Mouse (Mus musculus): ENCODE measurements around the gene Stk38. TPM values are rescaled to one million over a fixed set of nuclear protein-coding genes. Genes with fewer than 3 reads are reported as not detected.

Stk38 gene
- total RNA-seq (2014; rRNA removed) (45.8 and 52.2 TPM in 2 replicates), polyA plus RNA-seq (2012; rRNA removed) (52.0 and 54.4 TPM in 2 replicates)

DNA sequence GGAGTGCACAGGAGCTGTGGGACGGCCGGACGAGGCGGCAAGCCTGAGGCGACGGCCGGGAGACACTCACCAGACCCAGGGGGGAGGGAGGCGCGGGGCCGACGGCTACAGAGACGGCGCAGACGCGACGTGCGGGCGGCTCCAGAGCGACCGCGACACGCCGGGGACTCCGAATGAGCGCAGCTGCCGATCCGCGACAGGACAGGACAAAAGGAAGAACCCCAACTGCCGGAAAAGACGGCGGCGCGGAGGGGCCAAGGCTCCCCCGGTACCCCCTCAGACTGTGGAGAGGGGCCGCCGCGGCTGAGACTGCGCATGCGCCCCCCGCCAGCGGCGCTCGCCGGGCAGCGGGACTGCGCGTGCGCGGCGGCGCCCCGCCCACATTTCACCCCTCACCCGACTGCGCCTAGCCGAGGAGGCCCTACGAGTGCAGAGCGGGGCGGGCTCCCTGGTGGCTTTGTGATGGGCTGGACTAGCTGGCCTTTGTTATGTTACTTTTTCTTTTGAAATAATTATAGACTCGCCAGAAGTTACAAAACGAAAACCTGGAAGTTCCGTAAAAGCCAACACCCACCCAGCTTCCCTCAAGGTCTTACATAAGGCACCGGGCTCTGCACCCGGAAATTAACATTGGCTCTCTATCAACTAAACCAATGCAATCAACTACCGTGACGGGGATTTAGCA lies at the start of gene Stk38:
Gene Stk38 (minus strand): TSS at position 355 of the 685 bp plus-strand sequence.
- Histone ChIP-seq H3K9ac (ENCODE audit: low read depth, low read length) (peak within 1 kb of the TSS; percentile 98), H3K36me3 (ENCODE audit: control insufficient read depth, insufficient read depth, low read length) (no peaks in the 10 kb centered on the region), H3K4me3 (ENCODE audit: insufficient read depth, low read depth, low read length) (peak within 1 kb of the TSS; percentile 98), H3K4me1 (ENCODE audit: control insufficient read depth, insufficient read depth, low read length) (peaks cover 11% of the 10 kb centered on the region), H3K27me3 (ENCODE audit: control insufficient read depth, insufficient read depth, low read length) (no peaks in the 10 kb centered on the region), H3K27ac (replicated peaks; ENCODE audit: insufficient read depth, low read depth, low read length) (peak within 1 kb of the TSS; percentile 94), H3K79me2 (ENCODE audit: control insufficient read depth, insufficient read depth, low read length) (peaks cover 20% of the 10 kb centered on the region)
- WGBS, result under 1% methylated on average over 60 of the region's 65 CpGs
- peak; percentile 77 for DNase-seq (ENCODE audit: extremely low read depth, low read depth, low spot score)
- TF ChIP-seq CTCF (IDR thresholded peaks at IDR 0.05; ENCODE audit: low read depth, low read length), result no peak
- peak; percentile 56; the same call in 1 of the 2 replicates for TF ChIP-seq POLR2A (IDR thresholded peaks at IDR 0.05; ENCODE audit: extremely low read depth, insufficient read depth, low read length)

DNA sequence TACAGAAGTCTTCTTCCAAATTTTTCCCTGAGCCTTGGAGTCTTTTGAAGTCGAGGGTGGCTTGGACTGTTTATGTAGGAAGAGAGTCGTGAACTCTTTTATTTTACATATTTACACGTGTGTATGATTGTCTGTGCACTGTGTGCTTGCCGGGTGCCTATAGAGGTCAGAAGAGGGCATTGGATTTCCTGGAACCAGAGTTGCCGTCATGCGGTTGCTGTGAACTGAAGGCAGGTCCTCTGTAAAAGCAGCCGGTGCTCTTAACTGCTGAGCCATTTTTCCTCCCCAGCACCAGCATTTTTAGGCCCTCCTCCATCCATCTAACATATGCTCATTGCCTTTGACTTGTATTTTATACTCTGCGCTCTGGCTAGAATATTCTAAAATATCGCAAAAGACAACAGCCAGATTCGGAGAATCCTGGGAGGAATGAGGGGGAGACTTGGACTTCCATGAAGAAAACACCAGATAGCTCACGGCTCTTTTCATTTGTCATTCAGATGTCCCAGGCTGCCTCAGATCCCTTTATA lies 49.6 kb upstream of the Stk38 start:
- H3K27me3 ChIP-seq (ENCODE audit: control insufficient read depth, insufficient read depth, low read length), result no peaks in the 10 kb centered on the region
- WGBS, result 54% methylated on average over 11 of the region's 11 CpGs
- DNase-seq (ENCODE audit: extremely low read depth, low read depth, low spot score), result no peak

DNA sequence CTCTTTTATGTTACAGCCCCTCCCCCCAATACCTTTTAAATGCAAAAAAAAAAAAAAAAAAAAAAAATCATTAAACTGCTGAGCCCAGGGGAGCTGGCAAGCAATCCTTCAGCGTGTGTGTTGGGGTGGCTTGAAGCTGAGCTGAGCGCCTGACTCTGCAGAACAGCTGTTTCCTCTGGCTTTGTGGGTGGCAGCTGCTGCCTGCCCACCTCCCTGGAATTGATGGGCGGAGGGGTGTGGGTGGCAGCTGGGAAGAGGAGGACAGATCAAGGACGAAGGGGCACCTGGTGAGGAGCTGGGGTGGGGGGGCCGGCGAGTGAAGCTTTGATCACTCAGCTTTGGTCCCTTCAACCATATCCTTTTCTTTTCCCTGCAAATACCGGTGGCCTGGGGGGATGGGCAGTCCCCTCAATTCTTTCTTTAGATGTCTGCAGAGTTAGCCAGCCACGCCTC lies 48.9 kb upstream of the Stk38 start:
- Histone ChIP-seq H3K27ac (replicated peaks; ENCODE audit: insufficient read depth, low read depth, low read length) (no peak overlapping the region), H3K36me3 (ENCODE audit: control insufficient read depth, insufficient read depth, low read length) (no peaks in the 10 kb centered on the region), H3K4me3 (ENCODE audit: insufficient read depth, low read depth, low read length) (no peak overlapping the region), H3K79me2 (ENCODE audit: control insufficient read depth, insufficient read depth, low read length) (no peaks in the 10 kb centered on the region), H3K9ac (ENCODE audit: low read depth, low read length) (no peak overlapping the region), H3K4me1 (ENCODE audit: control insufficient read depth, insufficient read depth, low read length) (peaks cover 33% of the 10 kb centered on the region), H3K27me3 (ENCODE audit: control insufficient read depth, insufficient read depth, low read length) (no peaks in the 10 kb centered on the region)
- WGBS, result 33% methylated on average over 8 of the region's 8 CpGs
- no peak for DNase-seq (ENCODE audit: extremely low read depth, low read depth, low spot score)
- TF ChIP-seq POLR2A (IDR thresholded peaks at IDR 0.05; ENCODE audit: extremely low read depth, insufficient read depth, low read length), result no peak
- no peak for TF ChIP-seq CTCF (IDR thresholded peaks at IDR 0.05; ENCODE audit: low read depth, low read length)

More for the DNA sequence above, 49.6 kb upstream of the Stk38 start:
- Histone ChIP-seq H3K27ac (replicated peaks; ENCODE audit: insufficient read depth, low read depth, low read length) (no peak overlapping the region), H3K36me3 (ENCODE audit: control insufficient read depth, insufficient read depth, low read length) (no peaks in the 10 kb centered on the region), H3K4me3 (ENCODE audit: insufficient read depth, low read depth, low read length) (no peak overlapping the region), H3K79me2 (ENCODE audit: control insufficient read depth, insufficient read depth, low read length) (no peaks in the 10 kb centered on the region), H3K9ac (ENCODE audit: low read depth, low read length) (no peak overlapping the region), H3K4me1 (ENCODE audit: control insufficient read depth, insufficient read depth, low read length) (peaks cover 33% of the 10 kb centered on the region)
- TF ChIP-seq CTCF (IDR thresholded peaks at IDR 0.05; ENCODE audit: low read depth, low read length) (no peak), POLR2A (IDR thresholded peaks at IDR 0.05; ENCODE audit: extremely low read depth, insufficient read depth, low read length) (no peak)

DNA sequence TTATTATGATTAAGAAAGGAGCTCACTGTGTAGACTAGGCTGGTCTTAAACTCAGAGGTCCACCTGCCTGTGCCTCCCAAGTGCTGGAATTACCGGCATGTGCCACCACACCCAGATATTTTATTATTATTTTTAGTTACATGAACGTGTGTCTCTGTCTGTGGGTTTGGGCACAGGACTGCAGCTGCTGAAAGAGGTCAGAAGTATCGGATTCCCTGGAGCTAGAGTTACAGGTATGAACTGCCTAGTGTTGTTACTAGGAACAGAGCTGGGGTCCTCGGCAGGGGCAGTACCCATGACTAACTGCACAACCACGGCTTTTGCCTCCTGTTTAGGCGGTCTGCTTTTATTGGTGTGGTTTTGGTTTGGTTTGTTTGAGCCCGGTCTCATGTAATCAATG lies 48.4 kb upstream of the Stk38 start:
- Histone ChIP-seq H3K9ac (ENCODE audit: low read depth, low read length) (no peak overlapping the region), H3K4me3 (ENCODE audit: insufficient read depth, low read depth, low read length) (no peak overlapping the region), H3K4me1 (ENCODE audit: control insufficient read depth, insufficient read depth, low read length) (peaks cover 33% of the 10 kb centered on the region), H3K79me2 (ENCODE audit: control insufficient read depth, insufficient read depth, low read length) (no peaks in the 10 kb centered on the region), H3K36me3 (ENCODE audit: control insufficient read depth, insufficient read depth, low read length) (no peaks in the 10 kb centered on the region), H3K27ac (replicated peaks; ENCODE audit: insufficient read depth, low read depth, low read length) (no peak overlapping the region), H3K27me3 (ENCODE audit: control insufficient read depth, insufficient read depth, low read length) (no peaks in the 10 kb centered on the region)
- no peak for DNase-seq (ENCODE audit: extremely low read depth, low read depth, low spot score)
- WGBS, result 27% methylated on average over 7 of the region's 7 CpGs
- TF ChIP-seq POLR2A (IDR thresholded peaks at IDR 0.05; ENCODE audit: extremely low read depth, insufficient read depth, low read length) (no peak), CTCF (IDR thresholded peaks at IDR 0.05; ENCODE audit: low read depth, low read length) (no peak)

GRCm38 (mm10) chr17:29055586-29055985 lies 47.8 kb upstream of the Stk38 start:
- no peaks in the 10 kb centered on the region for H3K79me2 ChIP-seq (ENCODE audit: control insufficient read depth, insufficient read depth, low read length)
- TF ChIP-seq POLR2A (IDR thresholded peaks at IDR 0.05; ENCODE audit: extremely low read depth, insufficient read depth, low read length) (no peak), CTCF (IDR thresholded peaks at IDR 0.05; ENCODE audit: low read depth, low read length) (no peak)
- H3K27ac ChIP-seq (replicated peaks; ENCODE audit: insufficient read depth, low read depth, low read length), result no peak overlapping the region
- no peak overlapping the region for H3K9ac ChIP-seq (ENCODE audit: low read depth, low read length)
- WGBS, result 86% methylated on average over 5 of the region's 5 CpGs
- H3K4me1 ChIP-seq (ENCODE audit: control insufficient read depth, insufficient read depth, low read length), result peaks cover 32% of the 10 kb centered on the region
- no peak for DNase-seq (ENCODE audit: extremely low read depth, low read depth, low spot score)
- no peaks in the 10 kb centered on the region for H3K27me3 ChIP-seq (ENCODE audit: control insufficient read depth, insufficient read depth, low read length)
- H3K4me3 ChIP-seq (ENCODE audit: insufficient read depth, low read depth, low read length), result no peak overlapping the region
- H3K36me3 ChIP-seq (ENCODE audit: control insufficient read depth, insufficient read depth, low read length), result no peaks in the 10 kb centered on the region

DNA sequence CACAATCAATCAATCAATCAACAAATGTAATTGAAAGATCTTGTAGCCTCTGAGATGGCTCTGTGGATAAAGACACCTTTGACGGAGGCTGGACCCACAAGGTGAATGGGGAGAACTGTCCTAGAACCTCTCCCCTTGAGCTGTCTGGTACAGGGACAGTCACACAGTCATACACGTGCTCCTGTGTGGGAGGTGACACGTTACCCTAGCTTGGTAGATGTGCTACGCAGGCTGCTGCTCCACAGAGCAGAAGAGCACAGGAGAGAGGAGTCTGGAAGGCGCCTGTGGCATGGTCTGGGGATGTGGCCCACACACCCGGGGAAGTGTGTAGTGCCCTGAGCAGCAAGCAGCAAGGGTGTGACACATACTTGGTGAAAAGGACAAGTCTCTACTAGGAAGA lies 46.6 kb upstream of the Stk38 start:
- WGBS, result 82% methylated on average over 6 of the region's 6 CpGs
- no peak overlapping the region for H3K4me3 ChIP-seq (ENCODE audit: insufficient read depth, low read depth, low read length)
- peaks cover 44% of the 10 kb centered on the region for H3K4me1 ChIP-seq (ENCODE audit: control insufficient read depth, insufficient read depth, low read length)
- no peaks in the 10 kb centered on the region for H3K36me3 ChIP-seq (ENCODE audit: control insufficient read depth, insufficient read depth, low read length)
- TF ChIP-seq POLR2A (IDR thresholded peaks at IDR 0.05; ENCODE audit: extremely low read depth, insufficient read depth, low read length) (no peak), CTCF (IDR thresholded peaks at IDR 0.05; ENCODE audit: low read depth, low read length) (no peak)
- no peak overlapping the region for H3K27ac ChIP-seq (replicated peaks; ENCODE audit: insufficient read depth, low read depth, low read length)
- DNase-seq (ENCODE audit: extremely low read depth, low read depth, low spot score), result no peak
- no peak overlapping the region for H3K9ac ChIP-seq (ENCODE audit: low read depth, low read length)
- H3K79me2 ChIP-seq (ENCODE audit: control insufficient read depth, insufficient read depth, low read length), result no peaks in the 10 kb centered on the region
- no peaks in the 10 kb centered on the region for H3K27me3 ChIP-seq (ENCODE audit: control insufficient read depth, insufficient read depth, low read length)

Data from liver, adult 2 months (tissue).